Mouse (Mus musculus) A20 (cell line): ENCODE results near the gene Klhdc2.
A peak's percentile ranks its signal among the peaks of the same experiment; 100 is the strongest.

Experiments
- DNase-seq: peaks from one replicate; pipeline ENCODE4 v3.0.0-alpha.2; 2011; ENCODE audit warnings: low read depth, low spot score

Klhdc2 gene

DNA sequence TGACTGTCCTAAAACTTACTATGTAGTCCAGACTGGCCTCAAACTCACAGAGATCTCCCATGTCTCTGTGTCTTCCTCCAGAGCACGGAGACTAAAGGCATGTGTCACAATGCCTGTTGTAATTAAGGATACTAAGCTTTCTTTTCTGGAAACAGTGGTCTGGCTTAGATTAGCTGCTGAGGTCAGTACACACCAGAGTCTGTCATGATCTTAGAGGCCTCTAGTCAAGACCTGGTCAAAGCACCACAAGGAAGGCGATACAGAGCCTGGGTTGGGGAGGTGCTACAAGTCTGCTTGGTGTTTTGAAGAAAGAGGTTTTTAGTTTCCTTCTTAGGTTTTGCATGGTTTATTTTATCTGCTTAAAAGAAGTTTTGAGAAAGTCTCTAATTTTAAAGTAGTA is 3.9 kb downstream of the Klhdc2 start:
- no peak for DNase-seq

DNA sequence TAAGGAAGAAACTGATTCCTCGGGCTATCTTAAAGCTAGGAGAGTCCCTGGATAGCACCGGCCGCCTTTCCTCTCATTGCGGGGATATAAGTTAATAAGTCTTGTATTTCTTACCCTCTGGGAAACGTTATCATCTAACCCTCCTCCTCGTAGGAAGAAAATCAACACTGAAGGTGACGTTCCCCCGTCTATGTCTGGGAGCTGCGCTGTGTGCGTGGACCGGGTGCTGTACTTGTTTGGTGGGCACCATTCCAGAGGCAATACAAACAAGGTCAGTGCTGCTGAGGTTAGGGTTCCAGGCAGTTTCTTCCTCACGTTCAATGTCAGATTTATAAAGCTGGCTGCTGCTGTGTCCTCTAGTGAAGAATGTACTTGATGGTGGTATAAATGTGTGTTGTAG is 5.7 kb downstream of the Klhdc2 start:
- DNase-seq, result no peak

DNA sequence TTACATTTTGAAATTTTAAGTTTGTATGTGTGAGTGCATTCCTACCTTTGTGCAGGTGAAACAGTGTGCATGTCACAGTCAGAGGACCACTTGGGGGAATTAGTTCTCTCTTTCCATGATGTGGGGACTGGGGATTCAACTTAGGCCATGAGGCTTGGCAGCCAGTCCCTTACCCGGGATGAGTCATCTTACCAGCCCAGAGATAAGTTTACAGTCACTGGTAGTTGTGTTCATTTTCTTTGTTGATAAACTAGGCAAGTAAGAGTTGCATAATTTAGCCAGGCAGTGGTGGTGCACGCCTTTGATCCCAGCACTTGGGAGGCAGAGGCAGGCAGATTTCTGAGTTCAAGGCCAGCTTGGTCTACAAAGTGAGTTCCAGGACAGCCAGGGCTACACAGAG is 7.6 kb downstream of the Klhdc2 start:
- no peak for DNase-seq

DNA sequence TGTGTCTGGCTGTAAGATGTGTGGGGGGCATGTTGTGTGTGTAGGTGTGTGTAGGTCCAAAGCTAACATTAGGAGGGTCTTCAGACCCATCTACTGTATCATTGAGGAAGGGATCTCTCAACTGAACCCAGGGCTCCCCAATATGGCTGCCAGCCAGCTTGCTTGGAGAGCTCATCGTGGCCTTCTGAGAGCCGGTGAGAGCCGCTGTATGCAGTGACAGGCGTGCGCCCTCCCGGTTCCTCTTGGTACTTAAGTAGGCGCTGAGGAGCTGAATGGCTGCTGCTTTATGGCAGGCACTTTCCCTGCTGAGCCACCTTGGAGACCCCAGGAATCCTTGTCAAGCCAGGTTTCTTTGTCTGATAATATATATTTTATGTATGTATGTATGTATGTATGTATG is 9.9 kb downstream of the Klhdc2 start:
- DNase-seq, result no peak

DNA sequence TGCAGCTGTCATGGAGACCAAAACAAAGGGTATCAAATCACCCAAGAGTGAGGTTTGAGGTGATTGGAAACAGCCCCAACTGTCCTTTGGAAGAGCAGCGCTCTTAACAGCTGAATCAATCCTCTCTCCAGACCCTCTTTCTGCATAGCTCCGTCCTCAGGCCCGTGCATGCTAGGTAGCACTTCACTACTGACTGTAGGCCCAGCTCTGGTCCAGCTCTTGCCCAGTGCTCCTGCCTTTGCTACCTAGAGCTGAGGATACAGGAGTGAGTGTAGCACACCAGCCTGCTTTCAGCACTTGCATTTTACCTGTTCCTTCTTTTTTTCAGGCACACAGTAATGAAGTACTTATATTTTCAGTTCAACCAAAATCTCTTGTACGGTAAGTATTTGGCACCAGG is 13.2 kb downstream of the Klhdc2 start:
- no peak for DNase-seq

DNA sequence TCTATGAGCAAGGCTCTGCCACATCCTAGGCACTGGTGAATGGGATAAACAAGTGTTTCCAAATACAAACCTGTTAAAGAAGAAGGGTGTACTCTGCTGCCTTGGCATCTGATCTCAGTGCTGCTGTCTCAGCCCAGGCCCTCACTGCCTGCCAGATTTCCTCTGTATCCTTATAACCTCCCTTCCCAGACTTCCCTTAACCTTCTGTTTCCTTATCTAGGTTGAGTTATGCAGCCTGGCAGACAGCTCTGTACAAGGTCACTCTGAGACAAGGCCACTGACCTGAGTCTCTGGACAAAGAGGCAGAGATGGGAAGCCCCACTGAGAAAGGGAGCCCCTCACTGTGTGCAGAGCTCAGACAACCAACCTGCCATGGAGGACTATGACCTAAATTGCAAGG is 21.9 kb downstream of the Klhdc2 start:
- no peak for DNase-seq

DNA sequence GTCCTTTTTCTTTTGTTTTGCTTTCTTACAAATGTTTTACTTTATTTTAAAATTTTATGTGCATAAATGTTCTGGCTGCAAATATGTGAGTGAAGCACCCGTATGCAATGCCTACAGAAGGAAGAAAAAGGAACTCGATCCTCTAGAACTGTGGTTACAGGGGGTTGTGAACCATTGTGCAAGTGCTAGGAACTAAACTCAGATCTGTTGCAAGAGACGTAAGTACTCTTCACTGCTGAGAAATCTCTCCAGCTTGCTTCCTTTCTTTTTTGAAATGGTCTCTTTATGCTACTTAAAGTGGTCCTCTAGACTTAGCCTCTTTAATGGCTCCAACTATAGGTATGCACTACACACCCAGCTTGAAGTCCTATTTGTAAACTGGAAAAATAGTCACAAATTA is 34.7 kb downstream of the Klhdc2 start:
- no peak for DNase-seq

DNA sequence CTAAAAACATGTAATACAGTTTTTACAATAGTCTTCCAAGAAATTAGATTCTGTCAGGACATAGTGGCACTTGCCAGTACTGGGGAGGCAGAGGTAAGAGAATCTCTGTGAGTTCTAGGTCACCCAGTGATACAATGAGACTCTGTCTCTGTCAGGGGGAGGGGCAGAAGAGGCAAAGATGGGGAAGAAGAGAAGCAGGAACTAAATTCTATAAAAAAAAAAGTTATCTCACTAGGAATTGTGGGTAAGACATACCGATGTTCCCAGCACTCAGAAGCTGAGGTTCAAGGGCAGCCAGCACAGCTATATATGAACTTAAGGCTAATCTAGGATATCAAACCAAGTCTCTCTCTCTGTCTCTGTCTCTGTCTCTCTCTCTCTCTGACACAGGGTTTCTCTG is 35.7 kb downstream of the Klhdc2 start:
- no peak for DNase-seq

DNA sequence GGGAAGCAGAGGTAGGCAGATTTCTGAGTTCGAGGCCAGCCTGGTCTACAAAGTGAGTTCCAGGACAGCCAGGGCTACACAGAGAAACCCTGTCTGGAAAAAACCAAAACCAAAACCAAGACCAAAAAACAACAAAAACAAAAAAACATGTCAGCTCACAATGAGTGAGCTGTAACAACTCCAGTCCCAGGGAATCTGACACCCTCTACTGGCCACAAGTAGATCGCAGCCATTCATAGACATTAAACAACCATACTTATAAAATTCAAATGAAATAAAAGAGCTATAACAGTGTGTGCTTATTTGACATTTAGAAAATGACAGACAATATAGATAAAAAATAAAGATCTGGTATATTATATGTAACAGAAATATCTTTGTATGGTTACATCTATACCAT is 37.1 kb downstream of the Klhdc2 start:
- peak; percentile 46 for DNase-seq

DNA sequence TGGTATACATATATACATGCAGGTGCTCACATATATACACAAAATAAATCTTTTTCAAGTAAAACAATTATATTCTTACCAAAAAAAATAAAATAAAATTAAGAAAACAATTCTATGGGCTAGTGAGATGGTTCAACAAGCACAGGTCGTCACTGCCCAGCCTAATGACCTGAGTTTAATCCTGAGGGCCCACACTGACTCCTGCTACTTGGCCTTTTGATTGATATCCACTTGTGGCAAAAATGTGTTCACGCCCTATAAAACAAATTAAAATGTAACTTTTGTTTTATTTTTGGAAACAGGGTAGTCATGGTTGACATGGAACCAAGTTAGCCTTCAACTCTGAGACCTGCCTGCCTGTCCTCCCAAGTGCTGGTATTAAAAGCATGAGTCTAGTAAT is 53.4 kb downstream of the Klhdc2 start:
- no peak for DNase-seq

DNA sequence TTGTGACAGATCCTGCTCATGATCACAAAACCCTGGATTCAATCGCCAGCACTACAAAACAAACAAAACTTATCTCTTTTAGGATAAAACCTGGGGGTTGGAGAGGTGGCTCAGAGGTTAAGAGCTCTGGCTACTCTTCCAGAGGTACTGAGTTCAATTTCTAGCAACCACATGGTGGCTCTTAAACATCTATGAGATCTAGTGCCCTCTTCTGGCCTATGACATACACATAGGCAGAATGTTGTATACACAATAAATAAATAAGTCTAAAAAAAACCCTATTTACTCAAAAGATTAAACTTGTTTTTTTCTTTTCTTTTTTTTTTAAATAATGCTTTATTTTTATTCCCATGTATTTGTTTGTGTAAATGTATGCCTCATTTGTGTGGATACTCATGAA is 55.2 kb downstream of the Klhdc2 start:
- DNase-seq, result peak; percentile 46

DNA sequence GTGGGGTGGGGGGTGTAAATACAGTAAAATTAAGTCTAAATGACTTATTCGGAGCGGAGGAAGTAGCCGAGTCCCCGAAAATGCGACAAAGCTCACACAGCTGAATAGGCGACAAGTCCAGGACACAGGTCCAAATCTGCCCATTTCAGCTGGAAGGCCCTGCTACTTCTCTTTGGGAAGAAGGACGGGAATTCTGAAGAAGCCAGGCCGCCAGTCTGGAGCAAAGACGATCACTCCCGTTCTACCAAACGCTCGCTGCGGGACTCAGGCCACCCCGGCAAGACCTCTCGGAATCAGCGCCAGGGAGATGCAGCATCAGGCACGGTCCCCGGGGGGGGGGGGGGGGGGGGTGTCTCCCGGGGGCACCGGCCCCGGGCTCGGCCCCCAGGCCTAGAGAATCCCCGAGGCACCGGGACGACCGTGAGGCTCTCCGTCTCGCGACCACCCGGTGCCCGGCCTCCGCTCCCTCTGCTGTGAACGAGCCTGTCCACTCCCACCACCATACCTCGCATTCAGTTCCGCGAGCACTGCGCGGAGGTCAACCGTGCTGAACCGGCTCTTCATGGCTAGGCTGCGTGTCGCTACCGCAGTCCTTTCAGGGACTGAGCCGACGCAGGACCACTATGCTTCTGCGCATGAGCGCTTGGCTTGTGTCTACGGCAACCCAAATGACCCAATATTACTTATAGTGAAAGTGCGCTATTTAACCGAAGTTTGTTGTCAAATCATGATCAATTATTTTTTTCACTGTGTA is 60.2 kb downstream of the Klhdc2 start, which contains the start of gene Nemf:
Gene Nemf (minus strand): TSS at position 620 of the 754 bp plus-strand sequence.
- DNase-seq, result peak; percentile 92

DNA sequence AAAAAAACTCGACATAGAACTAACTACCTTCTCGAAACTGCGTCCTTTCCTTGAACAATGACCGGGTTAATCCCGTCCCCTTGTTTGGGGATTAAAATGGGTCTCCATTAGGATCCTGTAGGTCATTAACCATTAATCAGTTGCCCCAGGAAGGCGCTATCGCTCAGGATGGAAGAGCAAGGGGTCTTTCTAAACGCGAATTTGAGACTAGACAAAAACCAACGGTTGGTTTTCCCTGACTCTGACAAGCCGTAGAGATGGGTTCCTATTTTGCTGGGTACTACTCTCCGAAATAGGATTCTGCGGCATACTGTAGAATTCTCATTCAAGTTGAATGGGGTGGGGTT is 60.8 kb downstream of the Klhdc2 start:
- no peak for DNase-seq
